Mouse (Mus musculus): ENCODE measurements around the gene Rbm44. TPM values are rescaled to one million over a fixed set of nuclear protein-coding genes. Genes with fewer than 3 reads are reported as not detected.

Rbm44 gene
- total RNA-seq, 1 experiment from 2014 or later: 10.2 TPM

GRCm38 (mm10) chr1:91193680-91194079, 48.8 kb downstream of the Rbm44 start:
- no peak for ATAC-seq (replicated peaks in 1 of 2; ENCODE audit: insufficient read depth in 1 of 2, low FRiP score in 2 of 2, low TSS enrichment in 1 of 2, low read depth in 1 of 2, poor library complexity in 2 of 2, severe bottlenecking in 2 of 2)

GRCm38 (mm10) chr1:91199793-91200192, 54.9 kb downstream of the Rbm44 start:
- no peak for ATAC-seq (replicated peaks in 1 of 2; ENCODE audit: insufficient read depth in 1 of 2, low FRiP score in 2 of 2, low TSS enrichment in 1 of 2, low read depth in 1 of 2, poor library complexity in 2 of 2, severe bottlenecking in 2 of 2)

GRCm38 (mm10) chr1:91201122-91201521, 56.2 kb downstream of the Rbm44 start:
- no peak for ATAC-seq (replicated peaks in 1 of 2; ENCODE audit: insufficient read depth in 1 of 2, low FRiP score in 2 of 2, low TSS enrichment in 1 of 2, low read depth in 1 of 2, poor library complexity in 2 of 2, severe bottlenecking in 2 of 2)

GRCm38 (mm10) chr1:91204221-91204765, 59.4 kb downstream of the Rbm44 start:
- ATAC-seq (replicated peaks in 1 of 2; ENCODE audit: insufficient read depth in 1 of 2, low FRiP score in 2 of 2, low TSS enrichment in 1 of 2, low read depth in 1 of 2, poor library complexity in 2 of 2, severe bottlenecking in 2 of 2): no peak

GRCm38 (mm10) chr1:91205651-91206050, 60.8 kb downstream of the Rbm44 start:
- no peak for ATAC-seq (replicated peaks in 1 of 2; ENCODE audit: insufficient read depth in 1 of 2, low FRiP score in 2 of 2, low TSS enrichment in 1 of 2, low read depth in 1 of 2, poor library complexity in 2 of 2, severe bottlenecking in 2 of 2)

GRCm38 (mm10) chr1:91206336-91206735, 61.4 kb downstream of the Rbm44 start:
- ATAC-seq (replicated peaks in 1 of 2; ENCODE audit: insufficient read depth in 1 of 2, low FRiP score in 2 of 2, low TSS enrichment in 1 of 2, low read depth in 1 of 2, poor library complexity in 2 of 2, severe bottlenecking in 2 of 2): no peak

GRCm38 (mm10) chr1:91206873-91207272, 62.0 kb downstream of the Rbm44 start:
- no peak for ATAC-seq (replicated peaks in 1 of 2; ENCODE audit: insufficient read depth in 1 of 2, low FRiP score in 2 of 2, low TSS enrichment in 1 of 2, low read depth in 1 of 2, poor library complexity in 2 of 2, severe bottlenecking in 2 of 2)

- peak in 1 of 2 experiments; percentile 51; a peak in 1 of 4 replicates for ATAC-seq (replicated peaks in 1 of 2; ENCODE audit: insufficient read depth in 1 of 2, low FRiP score in 2 of 2, low TSS enrichment in 1 of 2, low read depth in 1 of 2, poor library complexity in 2 of 2, severe bottlenecking in 2 of 2)
Observed at GRCm38 (mm10) chr1:91207334-91208074, 62.6 kb downstream of the Rbm44 start.

GRCm38 (mm10) chr1:91209343-91209742, 64.5 kb downstream of the Rbm44 start:
- ATAC-seq (replicated peaks in 1 of 2; ENCODE audit: insufficient read depth in 1 of 2, low FRiP score in 2 of 2, low TSS enrichment in 1 of 2, low read depth in 1 of 2, poor library complexity in 2 of 2, severe bottlenecking in 2 of 2): no peak

- ATAC-seq (replicated peaks in 1 of 2; ENCODE audit: insufficient read depth in 1 of 2, low FRiP score in 2 of 2, low TSS enrichment in 1 of 2, low read depth in 1 of 2, poor library complexity in 2 of 2, severe bottlenecking in 2 of 2): no peak
Observed at GRCm38 (mm10) chr1:91209785-91210184, 64.9 kb downstream of the Rbm44 start.

GRCm38 (mm10) chr1:91211099-91211498, 66.2 kb downstream of the Rbm44 start:
- ATAC-seq (replicated peaks in 1 of 2; ENCODE audit: insufficient read depth in 1 of 2, low FRiP score in 2 of 2, low TSS enrichment in 1 of 2, low read depth in 1 of 2, poor library complexity in 2 of 2, severe bottlenecking in 2 of 2): peak; percentile 38 to 52; a peak in 3 of 4 replicates

- ATAC-seq (replicated peaks in 1 of 2; ENCODE audit: insufficient read depth in 1 of 2, low FRiP score in 2 of 2, low TSS enrichment in 1 of 2, low read depth in 1 of 2, poor library complexity in 2 of 2, severe bottlenecking in 2 of 2): no peak
Observed at GRCm38 (mm10) chr1:91211591-91212008, 66.7 kb downstream of the Rbm44 start.

GRCm38 (mm10) chr1:91215264-91215663, 70.4 kb downstream of the Rbm44 start:
- ATAC-seq (replicated peaks in 1 of 2; ENCODE audit: insufficient read depth in 1 of 2, low FRiP score in 2 of 2, low TSS enrichment in 1 of 2, low read depth in 1 of 2, poor library complexity in 2 of 2, severe bottlenecking in 2 of 2): no peak

- ATAC-seq (replicated peaks in 1 of 2; ENCODE audit: insufficient read depth in 1 of 2, low FRiP score in 2 of 2, low TSS enrichment in 1 of 2, low read depth in 1 of 2, poor library complexity in 2 of 2, severe bottlenecking in 2 of 2): peak in 1 of 2 experiments; percentile 39; a peak in 2 of 4 replicates
Observed at GRCm38 (mm10) chr1:91215981-91216380, 71.1 kb downstream of the Rbm44 start.

- peak; percentile 78 to 80 for ATAC-seq (replicated peaks in 1 of 2; ENCODE audit: insufficient read depth in 1 of 2, low FRiP score in 2 of 2, low TSS enrichment in 1 of 2, low read depth in 1 of 2, poor library complexity in 2 of 2, severe bottlenecking in 2 of 2)
Observed at GRCm38 (mm10) chr1:91216504-91217267, 71.8 kb downstream of the Rbm44 start.

- ATAC-seq (replicated peaks in 1 of 2; ENCODE audit: insufficient read depth in 1 of 2, low FRiP score in 2 of 2, low TSS enrichment in 1 of 2, low read depth in 1 of 2, poor library complexity in 2 of 2, severe bottlenecking in 2 of 2): 0 out of 4 replicates have a peak, but pooled peaks of 1 of the 2 experiments have one; percentile 4
Observed at GRCm38 (mm10) chr1:91219641-91220321, 74.9 kb downstream of the Rbm44 start.

GRCm38 (mm10) chr1:91220322-91220672, 75.4 kb downstream of the Rbm44 start:
- ATAC-seq (replicated peaks in 1 of 2; ENCODE audit: insufficient read depth in 1 of 2, low FRiP score in 2 of 2, low TSS enrichment in 1 of 2, low read depth in 1 of 2, poor library complexity in 2 of 2, severe bottlenecking in 2 of 2): peak; percentile 38 to 54; a peak in 3 of 4 replicates
